Mouse (Mus musculus): ENCODE measurements around the gene Grin2d.
"Not testable (repeated sequence)": the region's sequence is repeated elsewhere in the genome, so short reads cannot be mapped to it uniquely, and the experiment has no call there.

Gene Grin2d

GRCm38 (mm10) chr7:45898125-45898524 lies 19.9 kb upstream of the Grin2d start:
- not testable (repeated sequence) for DNase-seq (ENCODE audit: extremely low spot score, low spot score)

GRCm38 (mm10) chr7:45897258-45897757 lies 19.1 kb upstream of the Grin2d start:
- DNase-seq (ENCODE audit: extremely low spot score, low spot score) = no peak

GRCm38 (mm10) chr7:45896517-45897257 lies 18.5 kb upstream of the Grin2d start, which contains the start of the genes Syngr4 and Tmem143:
Syngr4 (minus strand) TSS chr7:45896714.
Tmem143 (plus strand) TSS chr7:45896941.
- DNase-seq (ENCODE audit: extremely low spot score, low spot score) = peak; percentile 94

- DNase-seq (ENCODE audit: extremely low spot score, low spot score) = no peak
Measured at GRCm38 (mm10) chr7:45895931-45896516, 17.8 kb upstream of the Grin2d start.

- DNase-seq (ENCODE audit: extremely low spot score, low spot score) = no peak
Measured at GRCm38 (mm10) chr7:45892651-45893050, 14.5 kb upstream of the Grin2d start.

- DNase-seq (ENCODE audit: extremely low spot score, low spot score) = no peak
Measured at GRCm38 (mm10) chr7:45887246-45887645, 9.1 kb upstream of the Grin2d start.

GRCm38 (mm10) chr7:45881011-45881410 lies 2.8 kb upstream of the Grin2d start:
- no peak for DNase-seq (ENCODE audit: extremely low spot score, low spot score)

- no peak for DNase-seq (ENCODE audit: extremely low spot score, low spot score)
Measured at GRCm38 (mm10) chr7:45880531-45880930, 2.4 kb upstream of the Grin2d start.

- no peak for DNase-seq (ENCODE audit: extremely low spot score, low spot score)
Measured at GRCm38 (mm10) chr7:45876895-45877294, 1.3 kb downstream of the Grin2d start.

GRCm38 (mm10) chr7:45873061-45873947 lies 4.9 kb downstream of the Grin2d start:
- DNase-seq (ENCODE audit: extremely low spot score, low spot score) = peak; percentile 72

GRCm38 (mm10) chr7:45872624-45873023 lies 5.6 kb downstream of the Grin2d start, which contains the start of gene Kdelr1:
Kdelr1 (plus strand) TSS chr7:45872772.
- DNase-seq (ENCODE audit: extremely low spot score, low spot score) = peak; percentile 91

GRCm38 (mm10) chr7:45870282-45871058 lies 7.7 kb downstream of the Grin2d start:
- DNase-seq (ENCODE audit: extremely low spot score, low spot score) = peak; percentile 49

GRCm38 (mm10) chr7:45869787-45870186 lies 8.4 kb downstream of the Grin2d start:
- peak; percentile 30 for DNase-seq (ENCODE audit: extremely low spot score, low spot score)

- DNase-seq (ENCODE audit: extremely low spot score, low spot score) = peak; percentile 31
Measured at GRCm38 (mm10) chr7:45869107-45869670, 9.0 kb downstream of the Grin2d start.

GRCm38 (mm10) chr7:45867871-45868270 lies 10.3 kb downstream of the Grin2d start:
- no peak for DNase-seq (ENCODE audit: extremely low spot score, low spot score)

- DNase-seq (ENCODE audit: extremely low spot score, low spot score) = peak; percentile 94
Measured at GRCm38 (mm10) chr7:45865925-45866910, 12.0 kb downstream of the Grin2d start.

GRCm38 (mm10) chr7:45864435-45864834 lies 13.7 kb downstream of the Grin2d start:
- DNase-seq (ENCODE audit: extremely low spot score, low spot score) = no peak

- no peak for DNase-seq (ENCODE audit: extremely low spot score, low spot score)
Measured at GRCm38 (mm10) chr7:45862804-45863203, 15.4 kb downstream of the Grin2d start.

GRCm38 (mm10) chr7:45859008-45859407 lies 19.2 kb downstream of the Grin2d start:
- DNase-seq (ENCODE audit: extremely low spot score, low spot score) = no peak

All from neural tube, embryonic 10.5 days (tissue).